Mouse (Mus musculus) brain, embryonic 14.5 days (tissue): ENCODE measurements around the gene Gm28047.

ENCODE experiments used
- CTCF ChIP-seq: fragments of 200-500 bp; IDR thresholded peaks from 2 replicates; pipeline ENCODE4 v1.5.1; 2012; ENCODE audit warnings: inconsistent platforms, mild to moderate bottlenecking, moderate library complexity, borderline replicate concordance; ENCODE audit not compliant: insufficient read depth, insufficient read length; ENCODE audit errors: extremely low read depth
- POLR2A ChIP-seq: fragments of 200-500 bp; IDR thresholded peaks from 2 replicates; pipeline ENCODE4 v1.6.1; 2012; ENCODE audit warnings: mild to moderate bottlenecking, inconsistent platforms, borderline replicate concordance; ENCODE audit not compliant: poor library complexity, insufficient read depth, insufficient read length, severe bottlenecking; ENCODE audit errors: extremely low read depth

- no peak for TF ChIP-seq CTCF
- no peak; the same call in 1 of the 2 replicates for TF ChIP-seq POLR2A
These were observed 47.6 kb upstream of the Gm28047 start, which contains the start of gene Atp5g2 for GRCm38 (mm10) chr15:102672215-102673071.
